Mouse (Mus musculus) brain, embryonic 14.5 days (tissue): ENCODE results near the gene Ppia. TPM values are rescaled to one million over a fixed set of nuclear protein-coding genes. Genes with fewer than 3 reads are reported as not detected.
A peak's percentile ranks its signal among the peaks of the same experiment; 100 is the strongest.
"Not testable (repeated sequence)": the region's sequence is repeated elsewhere in the genome, so short reads cannot be mapped to it uniquely, and the experiment has no call there.

Experiments
- DNase-seq: peaks from one replicate; pipeline ENCODE4 v3.0.0-alpha.2; 2011; ENCODE audit warnings: low read depth
- CTCF ChIP-seq: fragments of 200-500 bp; IDR thresholded peaks from 2 replicates; pipeline ENCODE4 v1.5.1; 2012; ENCODE audit warnings: inconsistent platforms, mild to moderate bottlenecking, moderate library complexity, borderline replicate concordance; ENCODE audit not compliant: insufficient read depth, insufficient read length; ENCODE audit errors: extremely low read depth
- POLR2A ChIP-seq: fragments of 200-500 bp; IDR thresholded peaks from 2 replicates; pipeline ENCODE4 v1.6.1; 2012; ENCODE audit warnings: mild to moderate bottlenecking, inconsistent platforms, borderline replicate concordance; ENCODE audit not compliant: poor library complexity, insufficient read depth, insufficient read length, severe bottlenecking; ENCODE audit errors: extremely low read depth
- polyA plus RNA-seq: library from polyadenylated mRNA; depleted of rRNA; stranded (reverse); fragments of >200 nt; gene quantifications from 2 replicates; pipeline ENCODE4 v1.2.3, GENCODE M21; 2012

The Ppia gene
- polyA plus RNA-seq, 1 experiment = 2,174 TPM

GRCm38 (mm10) chr11:6406251-6407161, 8.7 kb upstream of the Ppia start:
- peak; percentile 35 for DNase-seq
- no peak for TF ChIP-seq CTCF

GRCm38 (mm10) chr11:6407162-6407621, 8.1 kb upstream of the Ppia start:
- no peak for TF ChIP-seq CTCF
- no peak for TF ChIP-seq POLR2A
- no peak for DNase-seq

- peak; percentile 17 for DNase-seq
- TF ChIP-seq POLR2A (no peak), CTCF (no peak)
These were observed 5.1 kb upstream of the Ppia start for GRCm38 (mm10) chr11:6410050-6410602.

- DNase-seq = not testable (repeated sequence)
These were observed 4.5 kb upstream of the Ppia start for GRCm38 (mm10) chr11:6410755-6411154.

- peak; percentile 90 for TF ChIP-seq CTCF
- TF ChIP-seq POLR2A = no peak
- peak; percentile 65 for DNase-seq
These were observed 3.6 kb upstream of the Ppia start for GRCm38 (mm10) chr11:6411684-6412083.

- no peak for DNase-seq
- no peak for TF ChIP-seq POLR2A
- TF ChIP-seq CTCF = no peak
These were observed 2.0 kb upstream of the Ppia start for GRCm38 (mm10) chr11:6413264-6413663.

- DNase-seq = peak; percentile 98
These were observed 535 bp downstream of the Ppia start for GRCm38 (mm10) chr11:6415551-6416404.

GRCm38 (mm10) chr11:6416405-6417034, 1.3 kb downstream of the Ppia start:
- peak; percentile 94 for DNase-seq
- TF ChIP-seq POLR2A (0 out of 2 replicates have a peak, but pooled peaks have one; percentile 8), CTCF (no peak)

More at GRCm38 (mm10) chr11:6415551-6416404, 535 bp downstream of the Ppia start:
- TF ChIP-seq POLR2A (peak; percentile 66), CTCF (no peak)

GRCm38 (mm10) chr11:6417069-6417468, 1.8 kb downstream of the Ppia start:
- TF ChIP-seq POLR2A (no peak), CTCF (no peak)
- DNase-seq = no peak

- DNase-seq = no peak
- no peak for TF ChIP-seq CTCF
- TF ChIP-seq POLR2A = no peak
These were observed 2.2 kb downstream of the Ppia start for GRCm38 (mm10) chr11:6417490-6417889.

GRCm38 (mm10) chr11:6418751-6419150, 3.5 kb downstream of the Ppia start:
- DNase-seq = no peak
- TF ChIP-seq POLR2A = no peak
- TF ChIP-seq CTCF = no peak

GRCm38 (mm10) chr11:6419156-6419555, 3.9 kb downstream of the Ppia start:
- DNase-seq = not testable (repeated sequence)
